Comparison of ENCODE assay signal across 8 mouse cellular contexts in the genomic region with DNA sequence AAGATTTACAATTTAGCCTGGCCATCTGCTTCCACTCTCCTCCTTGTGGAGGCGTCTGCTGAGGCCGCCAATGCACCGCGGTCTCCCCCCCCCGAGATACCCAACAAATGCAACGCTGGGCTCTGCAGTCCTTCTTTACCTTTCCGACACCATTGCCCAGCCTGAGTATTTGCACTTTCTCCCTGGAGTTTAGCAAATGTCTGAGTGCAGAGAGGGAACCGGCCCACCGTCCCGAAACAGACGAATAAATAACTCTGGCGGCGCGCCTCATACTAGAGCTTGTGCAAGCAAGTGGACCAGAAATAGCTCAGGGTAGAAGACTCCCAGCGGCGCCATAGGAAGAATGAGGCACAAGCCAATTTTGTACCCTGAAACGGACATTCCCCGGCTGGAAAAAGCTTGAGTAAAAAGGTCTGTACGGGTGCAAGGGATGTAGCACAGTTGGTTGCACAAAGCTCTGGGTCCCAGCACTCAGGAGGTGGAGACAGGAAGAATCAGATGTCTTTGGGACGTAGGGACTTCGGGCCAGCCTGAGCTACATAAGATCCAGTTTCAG. TPM values are rescaled to one million over a fixed set of nuclear protein-coding genes. Genes with fewer than 3 reads are reported as not detected.
DNase-seq lines count a peak whose midpoint lies in the region; ATAC-seq and TF ChIP-seq lines count a peak whose summit lies in the region.

No protein-coding gene starts in this region.

- intact Hi-C loops in heart, postnatal 36 days (cut with DNase I) = loop anchor here (2.0 kb wide), 1 partner anchor 48 kb away; a partner anchor contains a TSS

- peaks cover 24% of the 10 kb centered on the region for H3K4me1 ChIP-seq in forebrain, embryonic 16.5 days (replicated peaks; ENCODE audit: control insufficient read depth, insufficient read depth, low read length)

- H3K27ac ChIP-seq in forebrain, embryonic 16.5 days (ENCODE audit: low read length) = peak overlapping the region; percentile 67

- TF ChIP-seq CTCF in Patski (IDR thresholded peaks at IDR 0.05) = no peak

- no peaks in the 10 kb centered on the region for H3K36me3 ChIP-seq in forebrain, embryonic 16.5 days (ENCODE audit: control insufficient read depth, insufficient read depth)

- no peak for DNase-seq in Patski (ENCODE audit: low read depth, low spot score)
- peak; percentile 70 for DNase-seq in cerebellum, adult 8-10 months
- peak; percentile 72 to 81 for DNase-seq in heart, postnatal 36 days
- DNase-seq in layer of hippocampus, adult 9-11 months = peak; percentile 70
- peak; percentile 77 for DNase-seq in lung, postnatal 10 days
- peak; percentile 49 for DNase-seq in ovary, postnatal 14 days (ENCODE audit: low spot score)
- peak; percentile 65 for DNase-seq in yolk sac, embryonic 10.5 days (ENCODE audit: low spot score)

- ATAC-seq in Patski = peak; percentile 23
- ATAC-seq in forebrain, embryonic 16.5 days = peak; percentile 29

- 2% methylated on average over 21 of the region's 21 CpGs for WGBS in forebrain, embryonic 16.5 days

- H3K9me3 ChIP-seq in forebrain, embryonic 16.5 days (ENCODE audit: control insufficient read depth, low read length) = no peaks in the 10 kb centered on the region

- H3K4me3 ChIP-seq in forebrain, embryonic 16.5 days (replicated peaks; ENCODE audit: low read length) = peak overlapping the region; percentile 77

- no peaks in the 10 kb centered on the region for H3K27me3 ChIP-seq in Patski
- H3K27me3 ChIP-seq in forebrain, embryonic 16.5 days (replicated peaks; ENCODE audit: control insufficient read depth, insufficient read depth, low read length) = no peaks in the 10 kb centered on the region

- peak overlapping the region; percentile 66 for H3K9ac ChIP-seq in forebrain, embryonic 16.5 days (replicated peaks; ENCODE audit: low read depth, low read length)

- in situ Hi-C loops in Patski (cut with MboI; ENCODE audit: low pct_unique_long_range_greater_than_20kb) = no loop called here

- peak overlapping the region; percentile 92 for H3K4me2 ChIP-seq in forebrain, embryonic 16.5 days (ENCODE audit: low read length)

- POLR2A ChIA-PET in Patski (lab: Charles Lee) = interaction anchor here (1.2 to 2.2 kb wide), 2 partner anchors 9 to 49 kb away, joined by 7 to 8 read pairs; a partner anchor contains a TSS

- CTCF ChIA-PET in Patski (lab: Charles Lee) = interaction anchor here (1.0 to 1.4 kb wide), 3 partner anchors 9 to 21 kb away, joined by 3 to 4 read pairs (median 3); no protein-coding TSS in a partner anchor

RNA-seq across cellular contexts. Expression of a gene that starts 0.7 kb away (rescaled TPM):
- 54.1 TPM for polyA plus RNA-seq in Patski (2021)
- polyA plus RNA-seq in forebrain, embryonic 16.5 days (2015; fragmentation: Nextera tagmentation; extraction: Ambion mirVana) = 5.4 and 5.9 TPM in 2 replicates
- total RNA-seq in heart, postnatal 36 days (2021) = 1 to 10 TPM; 2.8 to 3.2 TPM

RNA-seq across cellular contexts. Expression of a gene that starts 5.2 kb away (rescaled TPM):
- 1,994 TPM for polyA plus RNA-seq in Patski (2021)
- polyA plus RNA-seq in forebrain, embryonic 16.5 days (2015; fragmentation: Nextera tagmentation; extraction: Ambion mirVana) = 599 and 678 TPM in 2 replicates
- 100 to 1,000 TPM; 267 to 286 TPM for total RNA-seq in heart, postnatal 36 days (2021)

RNA-seq across cellular contexts. Expression of a gene that starts 26.5 kb away (rescaled TPM):
- 75.8 TPM for polyA plus RNA-seq in Patski (2021)
- 9.0 and 9.6 TPM in 2 replicates for polyA plus RNA-seq in forebrain, embryonic 16.5 days (2015; fragmentation: Nextera tagmentation; extraction: Ambion mirVana)
- 10 to 100 TPM; 19.3 TPM for total RNA-seq in heart, postnatal 36 days (2021)

RNA-seq across cellular contexts. Expression of a gene that starts 40.1 kb away (rescaled TPM):
- polyA plus RNA-seq in Patski (2021) = 102 TPM
- 215 and 217 TPM in 2 replicates for polyA plus RNA-seq in forebrain, embryonic 16.5 days (2015; fragmentation: Nextera tagmentation; extraction: Ambion mirVana)
- total RNA-seq in heart, postnatal 36 days (2021) = 10 to 100 TPM; 79.8 to 82.7 TPM

RNA-seq across cellular contexts. Expression of a gene that starts 48.4 kb away (rescaled TPM):
- polyA plus RNA-seq in Patski (2021) = 16.8 TPM
- 20.9 and 21.7 TPM in 2 replicates for polyA plus RNA-seq in forebrain, embryonic 16.5 days (2015; fragmentation: Nextera tagmentation; extraction: Ambion mirVana)
- 1 to 10 TPM; 7.2 to 8.8 TPM for total RNA-seq in heart, postnatal 36 days (2021)
